Mouse (Mus musculus) left cerebral cortex, adult 8-10 months (tissue): ENCODE results near the gene Phlda3. TPM values are rescaled to one million over a fixed set of nuclear protein-coding genes. Genes with fewer than 3 reads are reported as not detected.
A peak's percentile ranks its signal among the peaks of the same experiment; 100 is the strongest.

Experiments
- DNase-seq, 2 experiments: peaks; one replicate each; pipeline ENCODE4 v3.0.0; 2022; ENCODE audit warnings: low spot score in 2 of 2
- total RNA-seq, 4 experiments: library from RNA; stranded (reverse); gene quantifications; 2 replicates each; pipeline ENCODE4 v1.2.4; 2022

Gene Phlda3
- total RNA-seq: 10 to 100 TPM; 20.7 to 22.0 (median 21.7) TPM

DNA sequence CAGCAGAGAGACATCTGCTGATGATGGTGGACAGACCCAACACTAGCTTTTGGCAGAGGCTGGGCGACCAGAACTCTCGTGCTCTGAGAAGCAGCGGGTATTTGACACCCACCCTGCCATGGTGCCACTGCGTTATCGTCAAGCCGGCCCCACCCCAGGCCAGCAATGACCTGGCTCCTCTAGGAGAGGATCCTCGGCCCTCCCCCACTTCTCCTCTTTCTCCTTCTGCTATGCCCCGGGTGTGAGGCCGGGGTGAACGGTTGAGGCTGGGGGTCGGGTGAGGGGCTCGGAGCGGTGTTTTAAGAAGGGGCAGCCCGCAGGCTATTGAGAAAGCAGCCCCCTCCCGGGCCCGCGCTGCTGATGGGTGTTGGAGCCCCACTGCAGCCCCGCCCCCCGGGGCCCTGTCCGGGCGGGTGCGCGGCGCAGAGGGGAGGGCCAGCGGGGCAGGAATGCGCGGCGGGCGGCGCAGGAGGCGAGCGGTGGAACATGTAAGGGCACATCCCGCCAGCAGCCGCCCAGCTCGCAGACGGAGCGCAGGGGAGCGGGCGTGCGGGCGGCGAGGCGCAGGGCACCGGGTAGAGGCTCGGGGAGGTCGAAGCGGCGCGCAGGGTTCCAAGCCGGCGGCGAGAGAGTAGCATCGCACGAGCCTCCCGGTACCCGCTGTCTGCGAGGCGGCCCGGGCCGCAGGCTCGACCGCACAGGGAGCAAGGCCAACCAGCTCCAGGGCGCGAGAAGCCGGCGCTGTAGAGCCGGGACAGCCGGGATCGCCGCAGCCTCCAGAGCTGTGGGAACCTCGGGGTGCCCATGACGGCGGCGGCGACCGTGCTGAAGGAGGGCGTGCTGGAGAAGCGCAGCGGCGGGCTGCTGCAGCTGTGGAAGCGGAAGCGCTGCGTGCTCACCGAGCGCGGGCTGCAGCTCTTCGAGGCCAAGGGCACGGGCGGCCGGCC is at the start of gene Phlda3:
Gene Phlda3 (plus strand): TSS at position 475 of the 947 bp plus-strand sequence.
- DNase-seq: peak; percentile 51 to 59

GRCm38 (mm10) chr1:135719486-135719885 is 46.4 kb upstream of the Phlda3 start:
- DNase-seq: no peak

- no peak for DNase-seq
Measured at GRCm38 (mm10) chr1:135719983-135720382, 45.9 kb upstream of the Phlda3 start, which contains the start of gene Csrp1. Csrp1 (plus strand) TSS chr1:135720061.

- no peak for DNase-seq
Measured at GRCm38 (mm10) chr1:135723016-135723415, 42.9 kb upstream of the Phlda3 start.

GRCm38 (mm10) chr1:135724134-135724533 is 41.8 kb upstream of the Phlda3 start:
- DNase-seq: no peak

DNA sequence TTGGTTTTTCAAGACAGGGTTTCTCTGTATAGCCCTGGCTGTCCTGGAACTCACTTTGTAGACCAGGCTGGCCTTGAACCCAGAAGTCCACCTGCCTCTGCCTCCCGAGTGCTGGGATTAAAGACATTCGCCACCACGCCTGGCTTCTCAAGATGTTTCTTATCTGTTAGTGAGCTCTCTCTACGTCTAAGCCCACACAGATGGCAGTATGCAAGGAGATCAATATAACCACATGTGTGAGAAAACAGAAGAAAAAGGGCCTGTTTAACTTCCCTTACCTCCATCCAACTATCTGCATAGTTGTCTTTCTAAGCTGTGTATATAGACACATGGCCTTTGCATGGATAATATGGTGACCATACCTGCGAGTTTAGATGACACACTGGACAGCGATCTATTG is 40.6 kb upstream of the Phlda3 start:
- no peak for DNase-seq

DNA sequence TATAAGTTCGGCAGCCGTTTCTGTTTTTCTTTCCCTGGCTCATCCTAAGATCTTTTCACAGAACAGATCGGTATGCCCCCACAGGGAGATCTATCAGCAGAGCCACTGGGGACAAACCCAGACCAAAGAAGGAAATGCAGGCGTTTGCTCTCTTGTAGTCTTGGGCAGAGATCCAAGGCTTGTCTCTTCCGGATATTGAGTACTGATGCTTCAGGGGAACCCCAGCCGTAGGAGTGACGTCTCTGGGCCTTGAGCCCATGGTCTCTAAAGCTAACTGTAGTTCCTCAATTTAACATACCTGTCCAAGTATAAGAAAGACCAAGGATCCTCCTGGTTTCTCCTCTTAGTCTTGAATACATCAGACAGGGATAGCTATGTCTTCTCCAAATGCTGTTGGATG is 40.0 kb upstream of the Phlda3 start:
- no peak for DNase-seq

DNA sequence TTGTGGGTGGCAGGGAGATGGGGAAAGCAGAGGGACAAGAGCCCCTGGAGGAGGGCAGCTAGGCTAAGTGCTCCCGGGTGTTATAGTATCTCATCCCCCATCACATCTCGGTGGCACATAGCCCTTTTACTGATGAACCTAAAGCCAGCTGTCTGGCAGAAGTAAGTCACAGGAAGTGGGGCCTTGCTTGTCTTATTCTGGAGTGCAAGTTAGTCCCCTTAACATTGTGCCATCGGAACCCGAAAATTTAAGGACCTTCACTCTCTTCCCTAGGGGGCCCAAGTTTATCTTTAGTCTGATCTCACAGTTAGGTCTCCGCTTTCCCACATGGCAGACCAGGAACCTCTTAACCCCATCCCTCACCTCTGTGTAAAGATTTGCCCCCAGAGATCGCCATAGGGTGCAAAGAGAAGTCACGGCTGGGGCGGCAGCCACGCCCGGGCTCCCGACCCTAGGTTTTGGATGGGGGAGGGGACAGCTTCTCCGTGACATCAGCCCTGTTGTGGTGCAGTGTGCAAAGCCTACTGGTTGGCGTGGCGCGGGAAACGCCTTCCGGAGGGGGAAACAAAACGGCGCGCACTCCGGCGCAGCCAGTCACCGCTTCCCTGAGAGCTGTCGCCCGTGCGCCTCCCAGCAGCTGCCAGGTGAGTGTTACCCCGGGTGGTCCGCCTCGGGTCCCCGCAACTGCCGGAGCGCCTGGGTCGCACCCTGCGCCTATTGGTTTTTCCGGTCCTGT is 37.1 kb upstream of the Phlda3 start:
- peak; percentile 70 to 86 for DNase-seq

DNA sequence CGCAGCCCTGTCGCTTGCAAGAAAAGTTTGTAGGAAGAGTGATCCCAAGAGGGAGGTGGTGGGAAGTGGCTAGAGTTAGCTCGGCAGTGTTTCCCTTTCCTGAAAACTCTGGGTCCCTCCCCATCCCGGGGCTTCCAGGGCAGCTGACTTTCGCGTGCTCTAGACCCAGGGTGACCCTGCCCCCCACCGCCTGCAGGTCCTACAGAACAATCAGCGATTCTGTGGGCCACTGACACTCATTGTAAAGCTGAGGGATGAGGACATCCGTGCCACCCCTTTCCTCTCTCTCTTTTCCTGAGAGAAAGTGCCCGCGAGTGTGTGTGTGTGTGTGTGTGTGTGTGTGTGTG is 36.6 kb upstream of the Phlda3 start:
- peak in 1 of 2 experiments; percentile 75 for DNase-seq

DNA sequence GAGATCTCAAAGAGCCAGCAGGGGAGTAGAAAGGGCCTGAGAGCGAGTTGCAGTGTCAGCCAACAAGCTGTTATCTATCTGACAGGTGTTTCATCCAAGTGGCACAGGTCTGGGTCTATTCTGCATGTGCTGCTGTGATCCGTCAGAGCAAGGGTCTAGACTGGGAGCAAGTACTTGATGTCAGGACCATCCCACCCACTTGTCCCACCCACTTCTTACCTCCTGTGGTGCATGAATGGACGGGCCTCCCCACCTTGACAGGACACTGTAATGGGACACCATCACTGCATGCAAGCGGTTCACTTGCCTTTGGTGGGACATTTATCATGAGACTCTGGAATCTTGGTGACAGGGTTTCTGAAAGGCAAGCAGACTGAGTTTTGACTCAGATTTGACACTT is 36.1 kb upstream of the Phlda3 start:
- DNase-seq: no peak

DNA sequence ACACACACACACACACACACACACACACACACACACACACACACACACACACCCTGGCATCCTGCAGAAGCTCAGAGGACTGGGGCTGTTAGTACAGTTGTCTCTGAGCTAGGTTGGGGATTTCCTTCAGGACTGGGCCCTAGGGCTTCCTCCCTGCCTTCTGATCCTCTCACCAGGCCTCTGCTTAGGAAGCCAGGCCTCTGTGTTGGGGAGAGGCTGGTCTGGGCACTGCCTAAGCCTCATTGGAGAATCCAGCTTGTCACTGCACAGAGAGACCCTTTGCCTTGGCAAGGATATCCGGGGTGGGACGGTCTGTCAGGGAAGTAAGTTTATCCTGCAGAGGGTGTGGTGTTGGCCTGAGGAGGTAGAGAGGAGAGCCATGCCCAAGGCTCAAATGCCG is 35.6 kb upstream of the Phlda3 start:
- DNase-seq: no peak

DNA sequence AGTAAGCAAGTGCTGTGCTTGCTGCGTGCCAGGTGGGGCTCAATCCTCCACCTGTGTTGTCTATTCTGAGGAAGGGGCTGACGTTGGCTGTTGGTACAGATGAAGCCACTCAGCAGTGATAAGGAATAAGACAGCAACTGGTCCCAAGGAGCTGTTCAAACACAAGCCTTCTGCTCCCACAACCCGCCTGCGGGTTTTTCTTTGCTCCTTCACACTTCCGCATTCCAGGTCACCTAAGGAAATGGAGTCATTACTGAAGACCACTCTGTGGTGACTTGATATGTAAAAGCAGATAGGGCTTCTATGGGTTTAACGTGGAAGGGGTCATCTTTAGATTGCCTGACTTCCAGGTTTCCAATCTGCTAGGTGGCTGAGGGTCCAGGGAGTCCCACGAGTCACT is 34.5 kb upstream of the Phlda3 start:
- DNase-seq: no peak

- DNase-seq: no peak
Measured at GRCm38 (mm10) chr1:135731897-135732684, 33.8 kb upstream of the Phlda3 start.

- peak in 1 of 2 experiments; percentile 83 for DNase-seq
Measured at GRCm38 (mm10) chr1:135734225-135734937, 31.5 kb upstream of the Phlda3 start.

DNA sequence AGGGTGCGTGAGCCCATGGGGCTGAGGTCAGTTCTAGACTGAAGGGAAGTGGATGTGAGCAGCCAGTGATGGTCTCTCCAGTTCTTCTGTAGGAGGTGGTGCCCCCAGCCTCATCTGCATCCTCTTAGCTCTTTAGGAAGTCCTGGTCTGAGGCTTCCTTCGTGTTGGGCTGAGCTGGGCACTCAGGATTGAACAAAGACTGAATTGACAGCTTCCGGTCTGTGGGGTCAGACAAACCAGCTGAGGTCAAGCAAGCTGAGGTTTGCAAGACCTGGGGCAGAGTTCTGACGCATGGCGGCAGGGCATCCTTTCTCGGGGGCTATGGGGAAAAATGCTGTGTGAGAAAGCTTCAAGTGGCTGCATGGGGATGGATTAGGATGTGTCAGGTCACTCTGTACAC is 30.5 kb upstream of the Phlda3 start:
- DNase-seq: no peak

DNA sequence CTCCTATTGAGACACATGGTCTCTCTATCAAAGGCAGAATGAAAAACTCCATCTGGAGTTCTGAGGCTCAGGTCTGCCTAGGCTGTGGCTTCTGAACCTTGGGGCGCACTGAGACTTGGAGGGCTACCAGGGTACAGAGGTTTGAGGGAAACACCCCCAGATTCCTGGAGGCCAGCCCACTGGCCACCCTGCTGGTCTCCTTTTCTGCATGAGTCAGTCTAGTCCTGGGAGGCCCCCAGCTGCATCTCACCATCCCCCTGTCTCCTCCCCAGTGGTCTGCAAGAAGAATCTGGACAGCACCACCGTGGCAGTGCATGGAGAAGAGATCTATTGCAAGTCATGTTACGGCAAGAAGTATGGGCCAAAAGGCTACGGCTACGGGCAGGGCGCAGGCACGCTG is 20.9 kb upstream of the Phlda3 start:
- no peak for DNase-seq

DNA sequence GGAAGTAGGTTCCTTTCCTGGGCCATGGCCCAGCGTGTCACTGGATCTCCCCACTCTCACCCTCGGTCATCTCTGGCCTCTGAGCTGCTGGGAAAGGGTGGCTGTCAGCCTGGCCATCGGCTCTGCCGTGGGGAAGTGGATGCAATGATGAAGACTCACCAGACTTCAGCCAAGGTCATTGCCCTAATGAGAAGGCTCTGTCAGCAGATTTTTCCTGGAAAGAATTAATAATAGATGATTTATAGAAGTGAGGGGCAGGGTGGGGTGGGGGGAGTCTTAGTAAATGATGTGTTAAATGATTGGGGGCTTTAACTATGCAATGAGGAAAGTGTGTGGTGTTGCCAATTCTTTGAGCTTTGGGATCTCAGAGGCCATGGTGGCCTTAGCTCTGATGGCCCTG is 19.7 kb upstream of the Phlda3 start:
- DNase-seq: no peak

DNA sequence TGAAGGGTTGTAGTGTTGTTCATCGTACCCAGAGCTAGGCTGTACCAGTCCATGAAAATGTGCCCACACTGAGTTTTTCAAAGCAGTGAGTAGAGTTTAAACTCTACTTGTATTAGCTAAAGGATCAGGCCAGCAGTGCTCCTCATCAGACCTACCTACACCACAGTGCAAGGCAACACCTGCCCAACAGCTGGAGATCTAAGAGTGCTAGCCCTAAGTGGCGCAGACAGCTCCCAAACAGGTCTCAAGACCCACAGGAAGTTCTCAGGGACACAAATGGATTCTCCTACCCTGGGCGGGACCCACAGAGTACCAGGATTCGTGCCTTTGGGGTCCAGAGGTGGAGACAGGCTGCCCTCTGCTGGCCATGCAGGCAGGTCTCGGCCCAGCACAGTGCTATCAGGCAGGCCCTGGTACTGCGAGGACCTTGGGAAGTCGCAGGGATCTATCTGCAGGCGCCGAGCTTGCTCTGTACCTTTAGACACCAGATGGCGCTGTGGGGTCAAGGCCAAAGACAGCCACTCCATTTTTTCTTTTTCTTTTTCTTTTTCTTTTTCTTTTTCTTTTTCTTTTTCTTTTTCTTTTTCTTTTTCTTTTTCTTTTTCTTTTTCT is 13.1 kb upstream of the Phlda3 start:
- DNase-seq: peak; percentile 70 to 84

GRCm38 (mm10) chr1:135755287-135755686 is 10.6 kb upstream of the Phlda3 start:
- no peak for DNase-seq

- no peak for DNase-seq
Measured at GRCm38 (mm10) chr1:135755913-135756312, 10.0 kb upstream of the Phlda3 start.

DNA sequence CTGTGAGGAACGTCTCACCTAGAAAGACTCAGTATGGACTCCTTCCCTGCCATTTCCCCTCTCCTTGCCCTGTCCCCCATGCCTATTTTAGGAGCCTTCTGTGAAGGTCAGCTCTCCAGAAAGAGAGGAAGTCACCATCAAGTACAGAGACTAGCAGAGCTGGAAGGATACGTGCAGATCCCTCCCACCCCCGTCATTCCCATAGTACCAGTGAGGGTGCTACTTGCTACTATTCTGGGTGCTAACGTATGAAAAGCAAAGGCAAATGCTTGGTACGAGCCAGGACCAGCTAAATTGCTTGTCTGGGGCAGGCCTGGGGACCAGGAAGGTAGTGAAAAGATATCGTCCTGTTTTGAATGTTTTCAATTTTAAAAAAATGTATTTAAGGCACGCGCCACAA is 8.6 kb upstream of the Phlda3 start:
- DNase-seq: no peak
